Mouse (Mus musculus): ENCODE measurements around the gene Slc25a48.

GRCm38 (mm10) chr13:56428724-56429500 is 9.2 kb upstream of the Slc25a48 start:
- TF ChIP-seq CTCF (conservative IDR thresholded peaks at IDR 0.05; ENCODE audit: low read length) (peak; percentile 51), NANOG (IDR thresholded peaks at IDR 0.05; ENCODE audit: borderline replicate concordance, low read length) (no peak)

All from E14TG2a.4 (cell line).